Mouse (Mus musculus): ENCODE measurements around the gene Nans.

DNA sequence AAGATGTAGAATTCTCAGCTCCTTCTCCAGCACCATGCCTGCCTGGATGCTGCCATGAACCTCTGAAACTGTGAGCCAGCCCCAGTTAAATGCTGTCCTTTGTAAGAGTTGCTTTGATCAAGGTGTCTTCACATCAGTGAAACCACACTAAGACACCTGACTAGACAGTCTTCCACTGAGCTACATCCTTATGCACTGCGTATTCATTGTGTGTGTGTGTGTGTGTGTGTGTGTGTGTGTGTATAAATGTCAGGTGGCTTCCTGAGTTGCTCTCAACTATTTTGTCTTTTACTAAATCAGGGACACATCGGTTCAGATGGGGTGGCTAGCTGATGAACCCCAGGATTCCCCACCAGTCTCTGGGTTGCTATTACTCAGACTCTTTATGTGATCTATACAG, 10.0 kb upstream of the Nans start:
- TF ChIP-seq CTCF (IDR thresholded peaks at IDR 0.05; ENCODE audit: low read depth) (no peak), EP300 (optimal IDR thresholded peaks at IDR 0.05) (no peak)
